Mouse (Mus musculus) myocyte (in vitro differentiated cells): Measurements from ENCODE around the gene Spats1. TPM values are rescaled to one million over a fixed set of nuclear protein-coding genes. Genes with fewer than 3 reads are reported as not detected.

Experiments
- H3K27me3 ChIP-seq: one replicate; pipeline ENCODE4 v1.6.1; 2011; ENCODE audit not compliant: control insufficient read depth, insufficient read depth, insufficient read length
- H3K36me3 ChIP-seq: one replicate; pipeline ENCODE4 v1.6.1; 2011; ENCODE audit not compliant: control insufficient read depth, insufficient read depth
- H3K4me2 ChIP-seq: one replicate; pipeline ENCODE4 v1.6.1; 2011; ENCODE audit warnings: low read depth, control low read depth
- H3K4me3 ChIP-seq: one replicate; pipeline ENCODE4 v1.5.1; 2011; ENCODE audit warnings: mild to moderate bottlenecking, control low read depth, moderate library complexity
- H3K79me2 ChIP-seq: one replicate; pipeline ENCODE4 v1.6.1; 2011; ENCODE audit not compliant: control insufficient read depth, insufficient read depth
- H3ac ChIP-seq: one replicate; pipeline ENCODE4 v1.6.1; 2011; ENCODE audit not compliant: control insufficient read depth, insufficient read length
- CEBPB ChIP-seq: IDR thresholded peaks from 2 replicates; pipeline ENCODE4 v1.6.1; 2011; ENCODE audit warnings: mild to moderate bottlenecking, moderate library complexity; ENCODE audit not compliant: poor library complexity, insufficient read depth, severe bottlenecking
- E2F4 ChIP-seq: IDR thresholded peaks from one replicate; pipeline ENCODE4 v1.6.1; 2011; ENCODE audit warnings: mild to moderate bottlenecking, control low read depth, moderate library complexity; ENCODE audit not compliant: insufficient read depth
- MAX ChIP-seq: IDR thresholded peaks from one replicate; pipeline ENCODE4 v1.6.1; 2011; ENCODE audit warnings: low read depth, mild to moderate bottlenecking, control low read depth
- MYOD1 ChIP-seq, 3 experiments: IDR thresholded peaks; one replicate each; pipeline ENCODE4 v1.6.1; 2011; ENCODE audit warnings: control low read depth in 2 of 3, low read depth in 2 of 3, mild to moderate bottlenecking in 2 of 3, moderate library complexity in 1 of 3; ENCODE audit not compliant: insufficient read length in 2 of 3, control insufficient read depth in 1 of 3
- MYOG ChIP-seq, 3 experiments: IDR thresholded peaks; one replicate each; pipeline ENCODE4 v1.6.1; 2011; ENCODE audit warnings: control low read depth in 2 of 3, low read depth in 2 of 3, mild to moderate bottlenecking in 2 of 3; ENCODE audit not compliant: insufficient read length in 2 of 3, control insufficient read depth in 1 of 3, insufficient read depth in 1 of 3
- POLR2A ChIP-seq: IDR thresholded peaks from one replicate; pipeline ENCODE4 v1.6.1; 2011; ENCODE audit warnings: low read depth, mild to moderate bottlenecking, control low read depth, moderate library complexity; ENCODE audit not compliant: insufficient read length
- POLR2AphosphoS2 ChIP-seq: IDR thresholded peaks from one replicate; pipeline ENCODE4 v1.6.1; 2011; ENCODE audit warnings: low read depth, control low read depth; ENCODE audit not compliant: insufficient read length
- REST ChIP-seq: IDR thresholded peaks from one replicate; pipeline ENCODE4 v1.6.1; 2011; ENCODE audit warnings: mild to moderate bottlenecking, control low read depth, moderate library complexity; ENCODE audit not compliant: insufficient read depth, insufficient read length
- SRF ChIP-seq: IDR thresholded peaks from one replicate; pipeline ENCODE4 v1.6.1; 2011; ENCODE audit warnings: low read depth; ENCODE audit not compliant: control insufficient read depth, insufficient read length
- TCF12 ChIP-seq: IDR thresholded peaks from one replicate; pipeline ENCODE4 v1.6.1; 2011; ENCODE audit warnings: mild to moderate bottlenecking, control low read depth; ENCODE audit not compliant: poor library complexity, insufficient read depth, severe bottlenecking
- TCF3 ChIP-seq: IDR thresholded peaks from one replicate; pipeline ENCODE4 v1.6.1; 2011; ENCODE audit warnings: low read depth, control low read depth; ENCODE audit not compliant: insufficient read length
- USF1 ChIP-seq: IDR thresholded peaks from one replicate; pipeline ENCODE4 v1.6.1; 2011; ENCODE audit warnings: low read depth, mild to moderate bottlenecking, control low read depth, moderate library complexity
- polyA plus RNA-seq: library from polyadenylated mRNA; unstranded; fragments of >200 nt; fragmentation: generic; extraction: Trizol; gene quantifications from one replicate; pipeline ENCODE4 v1.2.1, GENCODE M21; 2012; ENCODE audit warnings: missing spikeins

Gene Spats1
- polyA plus RNA-seq, 1 experiment: 0.07 TPM

GRCm38 (mm10) chr17:45462506-45462905 lies 12.7 kb downstream of the Spats1 start:
- no peak for TF ChIP-seq USF1
- no peak for TF ChIP-seq MAX
- TF ChIP-seq POLR2A: no peak
- TF ChIP-seq SRF: no peak
- TF ChIP-seq POLR2AphosphoS2: no peak
- no peak for TF ChIP-seq REST
- no peak for TF ChIP-seq E2F4
- TF ChIP-seq MYOD1 (IDR thresholded peaks at IDR 0.05; ENCODE audit: control insufficient read depth in 1 of 3, insufficient read length in 2 of 3, low read depth in 2 of 3): no peak
- TF ChIP-seq CEBPB: no peak
- TF ChIP-seq MYOG (IDR thresholded peaks at IDR 0.05; ENCODE audit: control insufficient read depth in 1 of 3, insufficient read depth in 1 of 3, insufficient read length in 2 of 3, low read depth in 2 of 3): no peak
- Histone ChIP-seq H3K27me3 (no peaks in the 10 kb centered on the region), H3K79me2 (no peaks in the 10 kb centered on the region), H3K4me3 (no peak overlapping the region), H3ac (no peak overlapping the region), H3K4me2 (no peak overlapping the region), H3K36me3 (no peaks in the 10 kb centered on the region)

GRCm38 (mm10) chr17:45459062-45459461 lies 16.2 kb downstream of the Spats1 start:
- H3K79me2 ChIP-seq: no peaks in the 10 kb centered on the region
- no peak overlapping the region for H3ac ChIP-seq
- H3K27me3 ChIP-seq: no peaks in the 10 kb centered on the region
- no peak overlapping the region for H3K4me2 ChIP-seq
- no peaks in the 10 kb centered on the region for H3K36me3 ChIP-seq
- no peak overlapping the region for H3K4me3 ChIP-seq
- TF ChIP-seq SRF: no peak
- TF ChIP-seq TCF12: no peak
- no peak for TF ChIP-seq E2F4
- no peak for TF ChIP-seq MAX
- TF ChIP-seq REST: no peak
- no peak for TF ChIP-seq USF1
- no peak for TF ChIP-seq TCF3
- no peak for TF ChIP-seq MYOG (IDR thresholded peaks at IDR 0.05; ENCODE audit: control insufficient read depth in 1 of 3, insufficient read depth in 1 of 3, insufficient read length in 2 of 3, low read depth in 2 of 3)
- no peak for TF ChIP-seq CEBPB
- no peak for TF ChIP-seq POLR2A

- TF ChIP-seq E2F4 (no peak), POLR2AphosphoS2 (no peak), TCF3 (no peak), REST (no peak), MAX (no peak), CEBPB (no peak), MYOG (IDR thresholded peaks at IDR 0.05; ENCODE audit: control insufficient read depth in 1 of 3, insufficient read depth in 1 of 3, insufficient read length in 2 of 3, low read depth in 2 of 3) (no peak)
- Histone ChIP-seq H3K36me3 (no peaks in the 10 kb centered on the region), H3K27me3 (no peaks in the 10 kb centered on the region), H3ac (no peak overlapping the region), H3K79me2 (no peaks in the 10 kb centered on the region), H3K4me3 (no peak overlapping the region), H3K4me2 (no peak overlapping the region)
Measured at GRCm38 (mm10) chr17:45458516-45458915, 16.7 kb downstream of the Spats1 start.

- H3K4me3 ChIP-seq: no peak overlapping the region
- H3ac ChIP-seq: no peak overlapping the region
- no peaks in the 10 kb centered on the region for H3K36me3 ChIP-seq
- TF ChIP-seq CEBPB (no peak), TCF3 (no peak), USF1 (no peak), REST (no peak), MYOG (IDR thresholded peaks at IDR 0.05; ENCODE audit: control insufficient read depth in 1 of 3, insufficient read depth in 1 of 3, insufficient read length in 2 of 3, low read depth in 2 of 3) (no peak), TCF12 (no peak), E2F4 (no peak), MAX (no peak), POLR2AphosphoS2 (no peak), SRF (no peak), POLR2A (no peak), MYOD1 (IDR thresholded peaks at IDR 0.05; ENCODE audit: control insufficient read depth in 1 of 3, insufficient read length in 2 of 3, low read depth in 2 of 3) (no peak)
- no peaks in the 10 kb centered on the region for H3K79me2 ChIP-seq
- no peak overlapping the region for H3K4me2 ChIP-seq
- H3K27me3 ChIP-seq: no peaks in the 10 kb centered on the region
Measured at GRCm38 (mm10) chr17:45457487-45457886, 17.7 kb downstream of the Spats1 start.
